10 mouse cellular contexts compared by ENCODE assay signal in genomic region chr4:43400976-43401375, GRCm38 (mm10). TPM values are rescaled to one million over a fixed set of nuclear protein-coding genes. Genes with fewer than 3 reads are reported as not detected.
DNase-seq lines count a peak whose midpoint lies in the region; ATAC-seq and TF ChIP-seq lines count a peak whose summit lies in the region.
"Had no signal": no experiment of that assay in that cellular context is flagged by ENCODE, and none has a peak within 500 bp of the region (broad histone marks: within the 10 kb centered on the region; RNA-seq: fewer than 3 reads in every experiment).

No protein-coding gene starts in this region.

- no peaks in the 10 kb centered on the region for H3K36me3 ChIP-seq in kidney, embryonic 15.5 days
- no peaks in the 10 kb centered on the region for H3K36me3 ChIP-seq in kidney, adult 2 months (ENCODE audit: control insufficient read depth, insufficient read depth, low read length)
- H3K36me3 ChIP-seq in embryonic facial prominence, embryonic 11.5 days (replicated peaks; ENCODE audit: control insufficient read depth, insufficient read depth, low read depth, low read length), result no peaks in the 10 kb centered on the region
- H3K36me3 ChIP-seq in limb, embryonic 15.5 days, result no peaks in the 10 kb centered on the region
- H3K36me3 ChIP-seq in thymus, adult 2 months (ENCODE audit: control insufficient read depth, insufficient read depth, low read length), result no peaks in the 10 kb centered on the region

- peak overlapping the region; percentile 69 for H3K27ac ChIP-seq in kidney, embryonic 15.5 days
- H3K27ac ChIP-seq in kidney, adult 2 months (ENCODE audit: insufficient read depth, low read depth, low read length), result no peak overlapping the region
- H3K27ac ChIP-seq in embryonic facial prominence, embryonic 11.5 days (replicated peaks; ENCODE audit: low read depth, low read length), result no peak overlapping the region
- no peak overlapping the region for H3K27ac ChIP-seq in limb, embryonic 15.5 days
- H3K27ac ChIP-seq in thymus, adult 2 months (ENCODE audit: control insufficient read depth, insufficient read depth, low read length), result no peak overlapping the region
- H3K27ac ChIP-seq: liver, embryonic 14.5 days had no signal

- H3K4me1 ChIP-seq in kidney, embryonic 15.5 days, result peaks cover 60% of the 10 kb centered on the region
- peaks cover 33% of the 10 kb centered on the region for H3K4me1 ChIP-seq in kidney, adult 2 months (ENCODE audit: control insufficient read depth, insufficient read depth, low read length)
- H3K4me1 ChIP-seq in embryonic facial prominence, embryonic 11.5 days (ENCODE audit: control insufficient read depth, insufficient read depth, low read length), result peaks cover 11% of the 10 kb centered on the region; the same call in 1 of the 2 replicates
- H3K4me1 ChIP-seq in limb, embryonic 15.5 days, result peaks cover 62% of the 10 kb centered on the region
- H3K4me1 ChIP-seq in thymus, adult 2 months (replicated peaks; ENCODE audit: control insufficient read depth, insufficient read depth, low read length), result no peaks in the 10 kb centered on the region

- WGBS in kidney, embryonic 15.5 days, result 21% methylated on average over 10 of the region's 10 CpGs
- 47% methylated on average over 10 of the region's 10 CpGs for WGBS in kidney, adult 2 months
- 25% methylated on average over 10 of the region's 10 CpGs for WGBS in embryonic facial prominence, embryonic 11.5 days
- WGBS in limb, embryonic 15.5 days, result 28% methylated on average over 10 of the region's 10 CpGs
- 81% methylated on average over 10 of the region's 10 CpGs for WGBS in thymus, adult 2 months

- DNase-seq in kidney, adult 2 months, result no peak
- DNase-seq in brain, embryonic 14.5 days (ENCODE audit: low read depth), result peak; percentile 52
- peak; percentile 76 for DNase-seq in embryonic facial prominence, embryonic 11.5 days (ENCODE audit: low spot score)
- no peak for DNase-seq in cerebellum, adult 11 months
- no peak for DNase-seq in spleen, postnatal 4 days (ENCODE audit: low spot score in 2 of 2)
- no peak for DNase-seq in thymus, adult 2 months
- DNase-seq: cerebellum, adult 2 months had no signal

- H3K27me3 ChIP-seq in kidney, embryonic 15.5 days, result no peaks in the 10 kb centered on the region
- H3K27me3 ChIP-seq in kidney, adult 2 months (replicated peaks; ENCODE audit: control insufficient read depth, insufficient read depth, low read length), result no peaks in the 10 kb centered on the region
- H3K27me3 ChIP-seq in embryonic facial prominence, embryonic 11.5 days (ENCODE audit: control insufficient read depth, insufficient read depth, low read length), result no peaks in the 10 kb centered on the region
- no peaks in the 10 kb centered on the region for H3K27me3 ChIP-seq in limb, embryonic 15.5 days
- H3K27me3 ChIP-seq in thymus, adult 2 months (ENCODE audit: control insufficient read depth, insufficient read depth, low read length), result no peaks in the 10 kb centered on the region

- no peak for TF ChIP-seq CTCF in kidney, adult 2 months (conservative IDR thresholded peaks at IDR 0.05; ENCODE audit: insufficient read depth, insufficient read length, low read depth, low read length)
- TF ChIP-seq CTCF in brain, embryonic 14.5 days (IDR thresholded peaks at IDR 0.05; ENCODE audit: borderline replicate concordance, extremely low read depth, insufficient read depth, insufficient read length), result no peak
- no peak for TF ChIP-seq CTCF in thymus, adult 2 months (IDR thresholded peaks at IDR 0.05; ENCODE audit: borderline replicate concordance, control insufficient read depth, extremely low read depth, insufficient read depth, low read length, poor library complexity)

- peak overlapping the region; percentile 15; the same call in 1 of the 2 replicates for H3K9ac ChIP-seq in kidney, embryonic 15.5 days
- H3K9ac ChIP-seq in embryonic facial prominence, embryonic 11.5 days (replicated peaks; ENCODE audit: low read length), result no peak overlapping the region
- no peak overlapping the region for H3K9ac ChIP-seq in limb, embryonic 15.5 days
- H3K9ac ChIP-seq: liver, embryonic 14.5 days had no signal

- H3K9me3 ChIP-seq in kidney, embryonic 15.5 days (replicated peaks), result no peaks in the 10 kb centered on the region
- no peaks in the 10 kb centered on the region for H3K9me3 ChIP-seq in embryonic facial prominence, embryonic 11.5 days (replicated peaks; ENCODE audit: control insufficient read depth, low read length)
- no peaks in the 10 kb centered on the region for H3K9me3 ChIP-seq in limb, embryonic 15.5 days

- peak overlapping the region; percentile 7; the same call in 1 of the 2 replicates for H3K4me2 ChIP-seq in kidney, embryonic 15.5 days
- H3K4me2 ChIP-seq in embryonic facial prominence, embryonic 11.5 days (ENCODE audit: low read depth, low read length), result peak overlapping the region; percentile 11; the same call in 1 of the 2 replicates
- no peak overlapping the region for H3K4me2 ChIP-seq in limb, embryonic 15.5 days

- no peak for TF ChIP-seq POLR2A in kidney, adult 2 months (IDR thresholded peaks at IDR 0.05; ENCODE audit: low read depth, low read length)
- no peak for TF ChIP-seq POLR2A in brain, embryonic 14.5 days (IDR thresholded peaks at IDR 0.05; ENCODE audit: borderline replicate concordance, extremely low read depth, insufficient read depth, insufficient read length, poor library complexity, severe bottlenecking)
- TF ChIP-seq POLR2A in thymus, adult 2 months (IDR thresholded peaks at IDR 0.05; ENCODE audit: control insufficient read depth, extremely low read depth, insufficient read depth, low read length, poor library complexity), result no peak

- no peak overlapping the region for H3K4me3 ChIP-seq in kidney, embryonic 15.5 days (replicated peaks)
- H3K4me3 ChIP-seq in kidney, adult 2 months (ENCODE audit: insufficient read depth, low read depth, low read length), result no peak overlapping the region
- H3K4me3 ChIP-seq in embryonic facial prominence, embryonic 11.5 days (ENCODE audit: low read depth, low read length), result no peak overlapping the region
- no peak overlapping the region for H3K4me3 ChIP-seq in limb, embryonic 15.5 days
- no peak overlapping the region for H3K4me3 ChIP-seq in thymus, adult 2 months (ENCODE audit: control insufficient read depth, insufficient read depth, low read length)

- peak; percentile 90 for ATAC-seq in kidney, embryonic 15.5 days (replicated peaks; ENCODE audit: low FRiP score)
- peak; percentile 69 for ATAC-seq in embryonic facial prominence, embryonic 11.5 days (replicated peaks; ENCODE audit: insufficient number of reproducible peaks, low FRiP score, low TSS enrichment, low read depth)
- ATAC-seq in limb, embryonic 15.5 days (ENCODE audit: insufficient number of reproducible peaks, low FRiP score, low TSS enrichment, low read depth), result peak; percentile 56; the same call in 1 of the 2 replicates

RNA-seq across cellular contexts. Expression of gene Rusc2, which starts 19.2 kb away (rescaled TPM):
- polyA plus RNA-seq in kidney, embryonic 15.5 days (2015; fragmentation: Nextera tagmentation; extraction: Ambion mirVana), result 11.7 and 14.1 TPM in 2 replicates
- 15.5 and 17.3 TPM in 2 replicates for polyA plus RNA-seq in kidney, adult 2 months (2012; rRNA removed)
- 49.8 and 124 TPM in 2 replicates for polyA plus RNA-seq in brain, embryonic 14.5 days (2012; rRNA removed)
- 7.4 TPM in 2 replicates for polyA plus RNA-seq in embryonic facial prominence, embryonic 11.5 days (2014; fragmentation: Nextera tagmentation; extraction: Ambion mirVana)
- polyA plus RNA-seq in limb, embryonic 15.5 days (2015; fragmentation: Nextera tagmentation; extraction: Ambion mirVana), result 13.9 and 18.0 TPM in 2 replicates
- 4.2 and 4.3 TPM in 2 replicates for polyA plus RNA-seq in thymus, adult 2 months (2012; rRNA removed)

RNA-seq across cellular contexts. Expression of gene Fam166b, which starts 28.0 kb away (rescaled TPM):
- polyA plus RNA-seq in kidney, embryonic 15.5 days (2015; fragmentation: Nextera tagmentation; extraction: Ambion mirVana), result 0.27 and 0.44 TPM in 2 replicates
- 1.3 and 1.6 TPM in 2 replicates for polyA plus RNA-seq in kidney, adult 2 months (2012; rRNA removed)
- polyA plus RNA-seq in brain, embryonic 14.5 days (2012; rRNA removed), result 1.1 and 1.7 TPM in 2 replicates
- polyA plus RNA-seq in embryonic facial prominence, embryonic 11.5 days (2014; fragmentation: Nextera tagmentation; extraction: Ambion mirVana), result 0.17 TPM in 1 of 2 replicates, not detected in the other
- 0.15 and 0.17 TPM in 2 replicates for polyA plus RNA-seq in limb, embryonic 15.5 days (2015; fragmentation: Nextera tagmentation; extraction: Ambion mirVana)
- polyA plus RNA-seq in thymus, adult 2 months (2012; rRNA removed), result 0.22 and 0.42 TPM in 2 replicates
- polyA plus RNA-seq: liver, embryonic 14.5 days had no signal

RNA-seq across cellular contexts. Expression of gene Tesk1, which starts 40.8 kb away (rescaled TPM):
- polyA plus RNA-seq in kidney, embryonic 15.5 days (2015; fragmentation: Nextera tagmentation; extraction: Ambion mirVana), result 5.9 and 7.4 TPM in 2 replicates
- 59.0 and 72.5 TPM in 2 replicates for polyA plus RNA-seq in kidney, adult 2 months (2012; rRNA removed)
- polyA plus RNA-seq in brain, embryonic 14.5 days (2012; rRNA removed), result 89.1 and 109 TPM in 2 replicates
- polyA plus RNA-seq in embryonic facial prominence, embryonic 11.5 days (2014; fragmentation: Nextera tagmentation; extraction: Ambion mirVana), result 8.2 TPM in 2 replicates
- 4.8 and 7.7 TPM in 2 replicates for polyA plus RNA-seq in limb, embryonic 15.5 days (2015; fragmentation: Nextera tagmentation; extraction: Ambion mirVana)
- 66.6 and 67.5 TPM in 2 replicates for polyA plus RNA-seq in thymus, adult 2 months (2012; rRNA removed)

RNA-seq across cellular contexts. Expression of gene Cd72, which starts 53.5 kb away (rescaled TPM):
- 3.0 and 4.3 TPM in 2 replicates for polyA plus RNA-seq in kidney, embryonic 15.5 days (2015; fragmentation: Nextera tagmentation; extraction: Ambion mirVana)
- 4.5 and 12.6 TPM in 2 replicates for polyA plus RNA-seq in kidney, adult 2 months (2012; rRNA removed)
- 0.14 TPM in 1 of 2 replicates, not detected in the other for polyA plus RNA-seq in brain, embryonic 14.5 days (2012; rRNA removed)
- 2.4 and 2.7 TPM in 2 replicates for polyA plus RNA-seq in embryonic facial prominence, embryonic 11.5 days (2014; fragmentation: Nextera tagmentation; extraction: Ambion mirVana)
- 4.1 and 4.2 TPM in 2 replicates for polyA plus RNA-seq in limb, embryonic 15.5 days (2015; fragmentation: Nextera tagmentation; extraction: Ambion mirVana)
- polyA plus RNA-seq in thymus, adult 2 months (2012; rRNA removed), result 9.8 and 10.8 TPM in 2 replicates

Comparison
In these comparisons a context has a peak if more than half of its experiments do, and no peak if none do; other contexts are left out.
1. DNase-seq: peak in brain, embryonic 14.5 days (single experiment) and embryonic facial prominence, embryonic 11.5 days (single experiment); none in kidney, adult 2 months (single experiment), cerebellum, adult 11 months (single experiment), spleen, postnatal 4 days (0 of 2) and thymus, adult 2 months (single experiment).
2. Peak in every context shown above with its lines, with median percentiles within 50 percentile points of each other: ATAC-seq.